Mouse (Mus musculus) embryonic facial prominence, embryonic 14.5 days (tissue): ENCODE data around the gene Gm5447. TPM values are rescaled to one million over a fixed set of nuclear protein-coding genes. Genes with fewer than 3 reads are reported as not detected.

ENCODE experiments used
- ATAC-seq: fragments of 200-750 bp; cut with Nextera tagmentation; 2 replicates; pipeline ENCODE4 v1.8.0; 2017; ENCODE audit warnings: low read depth, moderate number of reproducible peaks, moderate TSS enrichment
- DNase-seq: peaks from one replicate; pipeline ENCODE4 v3.0.0-alpha.2; 2015; ENCODE audit warnings: low spot score
- H3K27ac ChIP-seq: fragments of 300-500 bp; sonication (generic); replicated peaks from 2 replicates; pipeline ENCODE4 v1.5.1; 2014; ENCODE audit warnings: low read depth, mild to moderate bottlenecking, low read length, moderate library complexity
- H3K27me3 ChIP-seq: fragments of 300-500 bp; sonication (generic); replicated peaks from 2 replicates; pipeline ENCODE4 v1.6.1; 2014; ENCODE audit warnings: low read length; ENCODE audit not compliant: control insufficient read depth, insufficient read depth
- H3K36me3 ChIP-seq: fragments of 300-500 bp; sonication (generic); 2 replicates; pipeline ENCODE4 v1.6.1; 2014; ENCODE audit warnings: low read length, mixed read lengths; ENCODE audit not compliant: control insufficient read depth, insufficient read depth
- H3K4me1 ChIP-seq: fragments of 300-500 bp; sonication (generic); 2 replicates; pipeline ENCODE4 v1.6.1; 2014; ENCODE audit warnings: antibody characterized with exemption, low read length; ENCODE audit not compliant: control insufficient read depth, insufficient read depth
- H3K4me2 ChIP-seq: fragments of 300-500 bp; sonication (generic); 2 replicates; pipeline ENCODE4 v1.6.1; 2014; ENCODE audit warnings: low read depth, mild to moderate bottlenecking, low read length, moderate library complexity, mixed read lengths
- H3K4me3 ChIP-seq: fragments of 300-500 bp; sonication (generic); 2 replicates; pipeline ENCODE4 v1.5.1; 2014; ENCODE audit warnings: low read depth, mild to moderate bottlenecking, low read length
- H3K9ac ChIP-seq: fragments of 300-500 bp; sonication (generic); 2 replicates; pipeline ENCODE4 v1.6.1; 2014; ENCODE audit warnings: low read depth, mild to moderate bottlenecking, low read length, moderate library complexity, mixed read lengths
- H3K9me3 ChIP-seq: fragments of 300-500 bp; sonication (generic); 2 replicates; pipeline ENCODE4 v1.6.1; 2016; ENCODE audit warnings: low read length; ENCODE audit not compliant: control insufficient read depth
- WGBS: fragments of 180-500 bp; shearing (Covaris S2); extraction: QIAGEN DNeasy Blood & Tissue Kit; methylation state at CpG from one replicate; pipeline ENCODE4 v1.1.7; 2014; 5-methylcytosine and 5-hydroxymethylcytosine counted together
- polyA plus RNA-seq: library from polyadenylated mRNA; unstranded; fragments of >200 nt; fragmentation: Nextera tagmentation; extraction: Ambion mirVana; gene quantifications from 2 replicates; pipeline ENCODE4 v1.2.1, GENCODE M21; 2014

Gm5447 gene
- polyA plus RNA-seq, 1 experiment from 2014 or later, result 0.10 TPM

DNA sequence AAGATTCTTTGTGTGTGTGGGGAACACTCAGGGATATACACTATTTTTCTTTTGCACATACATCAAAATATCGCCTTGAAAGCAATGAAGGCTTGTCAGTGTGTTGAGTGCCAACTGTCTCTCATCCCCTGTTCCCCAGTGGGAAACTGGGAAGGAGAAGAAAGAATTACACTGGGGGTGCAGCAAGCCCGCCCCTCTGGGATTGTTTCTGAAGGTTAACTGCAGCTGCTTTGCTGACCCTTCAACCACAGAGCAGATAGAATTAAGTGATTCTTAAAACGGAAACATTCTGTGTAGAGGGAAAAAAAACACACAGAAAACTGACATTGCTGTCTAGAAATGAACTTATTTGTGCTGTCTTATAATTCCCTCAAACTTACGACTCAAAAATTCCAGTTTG lies 47.5 kb downstream of the Gm5447 start:
- H3K9me3 ChIP-seq, result no peaks in the 10 kb centered on the region
- DNase-seq (no peak), ATAC-seq (no peak)
- no peak overlapping the region for H3K9ac ChIP-seq
- peaks cover 11% of the 10 kb centered on the region; the same call in 1 of the 2 replicates for H3K4me1 ChIP-seq
- no peak overlapping the region; the same call in 1 of the 2 replicates for H3K27ac ChIP-seq
- H3K27me3 ChIP-seq, result no peaks in the 10 kb centered on the region
- 25% methylated on average over 4 of the region's 4 CpGs for WGBS
- H3K36me3 ChIP-seq, result no peaks in the 10 kb centered on the region
- H3K4me2 ChIP-seq, result peak overlapping the region; percentile 6; the same call in 1 of the 2 replicates
- H3K4me3 ChIP-seq, result no peak overlapping the region

DNA sequence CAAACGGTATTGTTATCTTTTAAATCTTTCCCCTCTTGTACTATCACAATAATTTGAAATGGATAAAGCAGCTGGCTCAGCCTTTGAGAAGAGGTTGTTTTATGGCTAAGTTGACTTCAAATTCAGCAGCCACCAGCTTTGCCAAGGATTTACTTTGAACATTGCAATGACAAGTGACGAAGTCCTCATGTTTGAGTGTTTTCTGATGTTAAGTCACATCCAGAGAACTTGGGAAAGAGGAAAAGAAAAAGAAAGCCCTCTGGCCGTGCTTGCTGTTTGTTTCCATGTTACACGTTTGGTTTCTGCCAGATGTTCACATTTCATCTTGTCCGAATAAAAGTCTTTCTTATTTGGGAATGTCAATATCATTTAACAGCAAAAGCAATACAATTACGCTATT lies 47.9 kb downstream of the Gm5447 start:
- Histone ChIP-seq H3K4me1 (peaks cover 11% of the 10 kb centered on the region; the same call in 1 of the 2 replicates), H3K9me3 (no peaks in the 10 kb centered on the region), H3K4me3 (no peak overlapping the region), H3K9ac (no peak overlapping the region), H3K27ac (no peak overlapping the region), H3K27me3 (no peaks in the 10 kb centered on the region), H3K36me3 (no peaks in the 10 kb centered on the region), H3K4me2 (peak overlapping the region; percentile 6; the same call in 1 of the 2 replicates)
- WGBS, result 21% methylated on average over 6 of the region's 6 CpGs
- DNase-seq (peak; percentile 54), ATAC-seq (no peak)

DNA sequence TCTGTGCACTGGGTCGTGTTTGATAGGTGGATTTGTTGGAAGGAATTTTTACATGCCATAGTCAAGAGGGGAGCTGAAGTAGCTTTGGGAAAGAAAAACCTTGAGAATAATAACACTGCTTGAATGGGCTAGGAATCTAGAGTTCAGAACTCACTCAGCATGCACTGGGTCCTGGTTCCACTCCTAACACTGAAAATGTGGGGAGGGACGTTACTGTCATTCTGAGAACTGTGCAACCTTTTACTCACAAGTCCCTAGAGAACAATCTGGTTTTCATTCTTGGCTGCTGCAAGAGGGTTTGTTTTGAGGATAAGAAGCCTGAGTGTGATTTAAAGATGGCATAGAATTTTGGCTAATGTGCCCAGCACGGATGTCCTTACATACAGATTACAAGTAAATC lies 49.7 kb downstream of the Gm5447 start:
- H3K4me3 ChIP-seq, result no peak overlapping the region
- no peaks in the 10 kb centered on the region for H3K9me3 ChIP-seq
- H3K27me3 ChIP-seq, result no peaks in the 10 kb centered on the region
- no peak for DNase-seq
- no peaks in the 10 kb centered on the region for H3K36me3 ChIP-seq
- no peak for ATAC-seq
- no peak overlapping the region for H3K4me2 ChIP-seq
- peaks cover 11% of the 10 kb centered on the region; the same call in 1 of the 2 replicates for H3K4me1 ChIP-seq
- no peak overlapping the region for H3K9ac ChIP-seq
- 57% methylated on average over 3 of the region's 3 CpGs for WGBS
- no peak overlapping the region for H3K27ac ChIP-seq

Other genes with a start within 250 kb of the Gm5447 start
- 0.20 and 0.33 TPM in 2 replicates for gene Irf4, start 225.0 kb upstream of the Gm5447 start, polyA plus RNA-seq
- not detected in 2 replicates for gene Hus1b, start 26.4 kb upstream of the Gm5447 start, polyA plus RNA-seq
- 26.8 and 32.8 TPM in 2 replicates for gene Exoc2, start 111 bp upstream of the Gm5447 start, polyA plus RNA-seq